Mouse (Mus musculus) left cerebral cortex, adult 8-10 months (tissue): ENCODE data around the gene Acp4. TPM values are rescaled to one million over a fixed set of nuclear protein-coding genes. Genes with fewer than 3 reads are reported as not detected.

Experiments used
- total RNA-seq, 4 experiments: library from RNA; stranded (reverse); gene quantifications; 2 replicates each; pipeline ENCODE4 v1.2.4; 2022

Acp4 gene
- total RNA-seq, 4 experiments from 2014 or later: 0.21 TPM; not detected in 3

Other genes with a start within 250 kb of the Acp4 start
- not detected for gene Klk1b26, start 245.2 kb downstream of the Acp4 start, total RNA-seq
- not detected for gene Klk1b27, start 205.1 kb downstream of the Acp4 start, total RNA-seq
- not detected for gene Klk1b21, start 155.1 kb downstream of the Acp4 start, total RNA-seq
- gene Klk1b22, start 144.7 kb downstream of the Acp4 start, total RNA-seq: not detected
- gene Klk1b16, start 120.6 kb downstream of the Acp4 start, total RNA-seq: not detected
- gene Klk1b24, start 69.1 kb downstream of the Acp4 start, total RNA-seq: not detected
- gene Klk1b3, start 59.2 kb downstream of the Acp4 start, total RNA-seq: not detected
- gene Klk1b4, start 49.9 kb downstream of the Acp4 start, total RNA-seq: not detected
- gene Klk1b5, start 41.4 kb downstream of the Acp4 start, total RNA-seq: not detected
- gene Klk1, start 32.0 kb downstream of the Acp4 start, total RNA-seq: not detected
- gene Gm36864, start 21.2 kb downstream of the Acp4 start, total RNA-seq: not detected
- gene 1700028J19Rik, start 10.7 kb downstream of the Acp4 start, total RNA-seq: 1 to 10 TPM in 3 of 4 experiments, under 1 TPM in 1; 0.87 to 1.8 (median 1.4) TPM
- gene 2410002F23Rik, start 10.7 kb downstream of the Acp4 start, total RNA-seq: 10 to 100 TPM; 81.6 to 96.2 (median 87.1) TPM
- gene Gm15517, start 4.1 kb upstream of the Acp4 start, total RNA-seq: not detected
- 1 to 10 TPM; 2.6 to 3.7 (median 3.1) TPM for gene Clec11a, start 49.5 kb upstream of the Acp4 start, total RNA-seq
- gene Shank1, start 52.9 kb upstream of the Acp4 start, total RNA-seq: 100 to 1,000 TPM; 509 to 568 (median 540) TPM
- 10 to 100 TPM; 64.0 to 74.2 (median 69.8) TPM for gene Syt3, start 126.7 kb upstream of the Acp4 start, total RNA-seq
- gene 1700008O03Rik, start 128.4 kb upstream of the Acp4 start, total RNA-seq: 1 to 10 TPM; 1.5 to 2.8 (median 2.2) TPM
- gene Lrrc4b, start 171.6 kb upstream of the Acp4 start, total RNA-seq: 100 to 1,000 TPM; 272 to 301 (median 284) TPM
- gene Aspdh, start 208.0 kb upstream of the Acp4 start, total RNA-seq: 1 to 10 TPM; 5.2 to 9.7 (median 6.4) TPM
- 10 to 100 TPM; 84.0 to 90.6 (median 87.5) TPM for gene Josd2, start 210.6 kb upstream of the Acp4 start, total RNA-seq
- 100 to 1,000 TPM; 186 to 208 (median 193) TPM for gene Emc10, start 239.2 kb upstream of the Acp4 start, total RNA-seq
- gene Fam71e1, start 239.2 kb upstream of the Acp4 start, total RNA-seq: 10 to 100 TPM; 19.7 to 22.5 (median 20.8) TPM